Mouse (Mus musculus) heart, embryonic 11.5 days (tissue): ENCODE results near the gene Steap3. TPM values are rescaled to one million over a fixed set of nuclear protein-coding genes. Genes with fewer than 3 reads are reported as not detected.

Source experiments
- ATAC-seq: fragments of 200-750 bp; cut with Nextera tagmentation; replicated peaks from 2 replicates; pipeline ENCODE4 v1.8.0; 2017; ENCODE audit warnings: moderate library complexity; ENCODE audit not compliant: insufficient number of reproducible peaks, low FRiP score, low TSS enrichment
- H3K27ac ChIP-seq: fragments of 300-500 bp; sonication (generic); 2 replicates; pipeline ENCODE4 v1.5.1; 2014; ENCODE audit warnings: mild to moderate bottlenecking, low read depth, low read length
- H3K27me3 ChIP-seq: fragments of 300-500 bp; sonication (generic); 2 replicates; pipeline ENCODE4 v1.6.1; 2014; ENCODE audit warnings: mild to moderate bottlenecking, low read length, mixed read lengths; ENCODE audit not compliant: control insufficient read depth, insufficient read depth
- H3K36me3 ChIP-seq: fragments of 300-500 bp; sonication (generic); 2 replicates; pipeline ENCODE4 v1.6.1; 2014; ENCODE audit warnings: mild to moderate bottlenecking, low read length, moderate library complexity, mixed read lengths; ENCODE audit not compliant: control insufficient read depth, insufficient read depth
- H3K4me1 ChIP-seq: fragments of 300-500 bp; sonication (generic); 2 replicates; pipeline ENCODE4 v1.6.1; 2014; ENCODE audit warnings: low read length; ENCODE audit not compliant: control insufficient read depth, insufficient read depth
- H3K4me2 ChIP-seq: fragments of 300-500 bp; sonication (generic); 2 replicates; pipeline ENCODE4 v1.6.1; 2014; ENCODE audit warnings: mild to moderate bottlenecking, moderate library complexity
- H3K4me3 ChIP-seq: fragments of 300-500 bp; sonication (generic); 2 replicates; pipeline ENCODE4 v1.5.1; 2014; ENCODE audit warnings: low read depth, low read length
- H3K9ac ChIP-seq: fragments of 300-500 bp; sonication (generic); 2 replicates; pipeline ENCODE4 v1.6.1; 2014; ENCODE audit warnings: mild to moderate bottlenecking, low read depth, low read length, moderate library complexity
- H3K9me3 ChIP-seq: fragments of 300-500 bp; sonication (generic); replicated peaks from 2 replicates; pipeline ENCODE4 v1.6.1; 2016; ENCODE audit warnings: low read length; ENCODE audit not compliant: control insufficient read depth
- WGBS: fragments of 180-500 bp; shearing (Covaris S2); extraction: QIAGEN DNeasy Blood & Tissue Kit; methylation state at CpG from one replicate; pipeline ENCODE4 v1.1.7; 2014; ENCODE audit not compliant: insufficient replicate concordance; 5-methylcytosine and 5-hydroxymethylcytosine counted together
- polyA plus RNA-seq: library from polyadenylated mRNA; unstranded; fragments of >200 nt; fragmentation: Nextera tagmentation; extraction: Ambion mirVana; gene quantifications from 2 replicates; pipeline ENCODE4 v1.2.1, GENCODE M21; 2014

The Steap3 gene
- polyA plus RNA-seq, 1 experiment from 2014 or later, result 18.6 TPM

GRCm38 (mm10) chr1:120171819-120172521 is 100.5 kb downstream of the Steap3 start:
- H3K4me2 ChIP-seq, result no peak overlapping the region
- peaks cover 11% of the 10 kb centered on the region for H3K4me1 ChIP-seq
- WGBS, result 56% methylated on average over 5 of the region's 5 CpGs
- no peak overlapping the region for H3K9ac ChIP-seq
- no peaks in the 10 kb centered on the region for H3K27me3 ChIP-seq
- no peak for ATAC-seq
- no peaks in the 10 kb centered on the region for H3K36me3 ChIP-seq
- H3K4me3 ChIP-seq, result no peak overlapping the region
- no peaks in the 10 kb centered on the region for H3K9me3 ChIP-seq
- no peak overlapping the region for H3K27ac ChIP-seq

GRCm38 (mm10) chr1:120170307-120170706 is 102.2 kb downstream of the Steap3 start:
- H3K9me3 ChIP-seq, result no peaks in the 10 kb centered on the region
- no peaks in the 10 kb centered on the region for H3K4me1 ChIP-seq
- no peaks in the 10 kb centered on the region for H3K27me3 ChIP-seq
- H3K27ac ChIP-seq, result no peak overlapping the region
- ATAC-seq, result no peak
- H3K4me3 ChIP-seq, result no peak overlapping the region
- no peak overlapping the region for H3K4me2 ChIP-seq
- H3K36me3 ChIP-seq, result no peaks in the 10 kb centered on the region
- WGBS, result 81% methylated on average over 7 of the region's 7 CpGs
- H3K9ac ChIP-seq, result no peak overlapping the region

GRCm38 (mm10) chr1:120168674-120169073 is 103.8 kb downstream of the Steap3 start:
- H3K36me3 ChIP-seq, result no peaks in the 10 kb centered on the region
- 84% methylated on average over 7 of the region's 7 CpGs for WGBS
- H3K27me3 ChIP-seq, result no peaks in the 10 kb centered on the region
- no peak overlapping the region for H3K9ac ChIP-seq
- no peaks in the 10 kb centered on the region for H3K9me3 ChIP-seq
- no peak overlapping the region for H3K27ac ChIP-seq
- H3K4me2 ChIP-seq, result no peak overlapping the region
- ATAC-seq, result no peak
- no peak overlapping the region for H3K4me3 ChIP-seq
- no peaks in the 10 kb centered on the region for H3K4me1 ChIP-seq

GRCm38 (mm10) chr1:120168016-120168415 is 104.5 kb downstream of the Steap3 start:
- no peaks in the 10 kb centered on the region for H3K27me3 ChIP-seq
- H3K4me1 ChIP-seq, result no peaks in the 10 kb centered on the region
- no peak overlapping the region for H3K4me3 ChIP-seq
- H3K9ac ChIP-seq, result no peak overlapping the region
- H3K4me2 ChIP-seq, result no peak overlapping the region
- no peaks in the 10 kb centered on the region for H3K36me3 ChIP-seq
- no peaks in the 10 kb centered on the region for H3K9me3 ChIP-seq
- ATAC-seq, result no peak
- no peak overlapping the region for H3K27ac ChIP-seq
- 59% methylated on average over 4 of the region's 4 CpGs for WGBS

- H3K4me2 ChIP-seq, result no peak overlapping the region
- no peak overlapping the region for H3K27ac ChIP-seq
- no peaks in the 10 kb centered on the region for H3K9me3 ChIP-seq
- 46% methylated on average over 1 of the region's 1 CpGs for WGBS
- H3K9ac ChIP-seq, result no peak overlapping the region
- H3K4me1 ChIP-seq, result no peaks in the 10 kb centered on the region
- ATAC-seq, result no peak
- no peaks in the 10 kb centered on the region for H3K27me3 ChIP-seq
- no peaks in the 10 kb centered on the region; the same call in 1 of the 2 replicates for H3K36me3 ChIP-seq
- H3K4me3 ChIP-seq, result no peak overlapping the region
Measured at GRCm38 (mm10) chr1:120162616-120163015, 109.9 kb downstream of the Steap3 start.

- ATAC-seq, result no peak
- Histone ChIP-seq H3K9ac (no peak overlapping the region), H3K36me3 (no peaks in the 10 kb centered on the region; the same call in 1 of the 2 replicates), H3K27ac (no peak overlapping the region), H3K4me1 (no peaks in the 10 kb centered on the region), H3K4me3 (no peak overlapping the region), H3K27me3 (no peaks in the 10 kb centered on the region), H3K9me3 (no peaks in the 10 kb centered on the region), H3K4me2 (no peak overlapping the region)
- 89% methylated on average over 5 of the region's 5 CpGs for WGBS
Measured at GRCm38 (mm10) chr1:120161502-120161901, 111.0 kb downstream of the Steap3 start.

GRCm38 (mm10) chr1:120158474-120159127 is 113.9 kb downstream of the Steap3 start:
- Histone ChIP-seq H3K4me3 (no peak overlapping the region), H3K27me3 (no peaks in the 10 kb centered on the region), H3K4me1 (no peaks in the 10 kb centered on the region), H3K9ac (no peak overlapping the region), H3K9me3 (no peaks in the 10 kb centered on the region), H3K27ac (no peak overlapping the region), H3K4me2 (no peak overlapping the region), H3K36me3 (no peaks in the 10 kb centered on the region; the same call in 1 of the 2 replicates)
- 81% methylated on average over 9 of the region's 9 CpGs for WGBS
- no peak for ATAC-seq

GRCm38 (mm10) chr1:120155325-120155724 is 117.2 kb downstream of the Steap3 start:
- Histone ChIP-seq H3K27me3 (no peaks in the 10 kb centered on the region), H3K4me1 (no peaks in the 10 kb centered on the region), H3K9ac (no peak overlapping the region), H3K4me2 (no peak overlapping the region), H3K4me3 (no peak overlapping the region), H3K27ac (no peak overlapping the region), H3K36me3 (no peaks in the 10 kb centered on the region), H3K9me3 (no peaks in the 10 kb centered on the region)
- 14% methylated on average over 1 of the region's 1 CpGs for WGBS
- ATAC-seq, result no peak

GRCm38 (mm10) chr1:120154232-120154631 is 118.3 kb downstream of the Steap3 start:
- H3K9ac ChIP-seq, result no peak overlapping the region

More at GRCm38 (mm10) chr1:120154232-120154631, 118.3 kb downstream of the Steap3 start:
- Histone ChIP-seq H3K27ac (no peak overlapping the region), H3K9me3 (no peaks in the 10 kb centered on the region), H3K36me3 (no peaks in the 10 kb centered on the region), H3K4me1 (no peaks in the 10 kb centered on the region), H3K4me3 (no peak overlapping the region), H3K4me2 (no peak overlapping the region), H3K27me3 (no peaks in the 10 kb centered on the region)
- no peak for ATAC-seq
